Mouse (Mus musculus) E14TG2a.4 (cell line): Measurements from ENCODE around the gene Mpo.

ENCODE experiments used
- CTCF ChIP-seq: conservative IDR thresholded peaks from 2 replicates; pipeline ENCODE4 v1.5.1; 2014; ENCODE audit warnings: low read length
- NANOG ChIP-seq: IDR thresholded peaks from 2 replicates; pipeline ENCODE4 v1.6.1; 2014; ENCODE audit warnings: borderline replicate concordance, low read length, mixed read lengths
- POU5F1 ChIP-seq: IDR thresholded peaks from 2 replicates; pipeline ENCODE4 v1.6.1; 2014; ENCODE audit warnings: low read length, borderline replicate concordance

DNA sequence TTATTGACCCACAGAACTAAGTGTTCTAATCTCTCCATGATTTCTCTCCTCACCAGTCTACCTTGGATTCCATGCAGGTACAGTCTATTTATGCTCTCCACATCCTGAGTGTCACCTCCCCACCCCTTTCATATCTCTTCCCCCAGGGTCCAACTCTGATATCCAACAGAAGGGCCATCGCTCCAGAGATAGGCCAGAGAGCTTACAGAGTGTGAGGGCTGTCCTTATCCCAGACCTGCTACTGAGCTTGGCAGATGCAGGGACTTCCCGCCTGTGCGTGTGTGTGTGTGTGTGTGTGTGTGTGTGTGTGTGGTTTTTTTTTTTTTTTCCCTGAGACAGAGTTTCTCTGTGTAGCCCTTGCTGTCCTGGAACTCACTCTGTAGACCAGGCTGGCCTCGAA, 24.6 kb upstream of the Mpo start:
- TF ChIP-seq CTCF (no peak), NANOG (no peak), POU5F1 (no peak)
